Mouse (Mus musculus): Measurements from ENCODE around the gene Usp18.

GRCm38 (mm10) chr6:121261233-121261632 is 15.5 kb downstream of the Usp18 start:
- no peak for TF ChIP-seq CTCF (conservative IDR thresholded peaks at IDR 0.05; ENCODE audit: insufficient read depth, insufficient read length, low read depth, low read length)
- TF ChIP-seq POLR2A (IDR thresholded peaks at IDR 0.05; ENCODE audit: low read depth, low read length): no peak

Measured in kidney, adult 2 months (tissue).